Mouse (Mus musculus) hematopoietic stem cell, adult 5-6 weeks (primary cell): ENCODE data around the gene Senp6. TPM values are rescaled to one million over a fixed set of nuclear protein-coding genes. Genes with fewer than 3 reads are reported as not detected.
A peak's percentile ranks its signal among the peaks of the same experiment; 100 is the strongest.

ENCODE experiments used
- ATAC-seq, 2 experiments: fragments of 125-278 bp in 1 of 2; replicated peaks in 1 of 2; 2 replicates each; pipeline ENCODE4 v1.8.0; 2016 to 2017; ENCODE audit warnings: inconsistent platforms in 2 of 2, mild to moderate bottlenecking in 2 of 2, moderate number of reproducible peaks in 2 of 2, low read depth in 1 of 2, moderate TSS enrichment in 1 of 2; ENCODE audit not compliant: low FRiP score in 2 of 2, poor library complexity in 2 of 2, severe bottlenecking in 2 of 2, insufficient read depth in 1 of 2, low TSS enrichment in 1 of 2
- total RNA-seq: library from RNA; stranded (forward); fragments of 172-1452, 232-1000 nt; gene quantifications from 2 replicates; pipeline ENCODE4 v1.2.3, GENCODE M21; 2017

Gene Senp6
- total RNA-seq, 1 experiment from 2014 or later, result 300 TPM

DNA sequence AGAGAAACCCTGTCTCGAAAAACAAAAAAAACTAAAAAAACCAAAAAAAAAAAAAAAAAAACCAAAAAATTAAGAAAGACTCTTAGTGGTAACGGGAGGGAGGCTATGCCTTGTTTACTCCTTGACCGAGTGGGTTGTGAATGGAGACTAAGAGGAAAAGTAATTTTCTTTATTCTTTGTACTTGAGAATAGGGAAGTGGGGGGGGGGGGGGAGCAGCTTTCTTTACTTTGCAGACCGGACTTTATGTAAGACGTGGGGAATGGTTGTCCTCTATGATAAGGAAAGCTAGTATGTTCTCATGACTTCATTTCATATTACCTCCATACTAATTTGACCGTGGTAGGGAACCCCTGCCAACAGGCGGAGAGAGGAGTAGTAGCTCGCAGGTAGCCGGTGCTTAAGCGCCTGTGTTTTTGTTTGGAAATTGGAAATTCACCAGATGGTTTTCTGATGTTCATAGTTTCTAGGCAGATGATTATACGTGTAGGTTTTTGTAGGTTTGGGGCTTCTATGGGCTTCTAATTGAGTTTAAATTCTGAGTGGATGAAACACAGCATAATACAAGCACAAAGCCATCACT lies 2.1 kb downstream of the Senp6 start:
- ATAC-seq, result peak; percentile 23 to 28; a peak in 3 of 4 replicates

DNA sequence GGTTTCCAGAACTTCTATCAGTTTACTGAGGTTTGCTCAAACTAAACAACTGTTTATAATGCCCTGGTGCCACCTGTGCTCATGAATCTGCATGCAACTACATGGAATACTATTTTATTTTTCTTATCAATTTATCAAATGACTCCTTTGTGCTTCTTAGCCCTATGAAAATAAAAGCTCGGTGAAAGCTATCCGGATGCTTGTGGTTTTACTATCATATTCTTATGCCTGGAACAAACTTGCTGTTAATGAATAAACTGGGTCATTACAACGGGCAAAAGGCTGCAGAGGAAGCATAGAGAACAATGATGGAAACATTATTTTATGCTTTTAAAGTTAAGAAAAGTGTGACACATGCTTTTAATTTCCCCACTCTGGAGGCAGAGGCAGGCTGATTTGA lies 3.3 kb downstream of the Senp6 start:
- ATAC-seq, result no peak

DNA sequence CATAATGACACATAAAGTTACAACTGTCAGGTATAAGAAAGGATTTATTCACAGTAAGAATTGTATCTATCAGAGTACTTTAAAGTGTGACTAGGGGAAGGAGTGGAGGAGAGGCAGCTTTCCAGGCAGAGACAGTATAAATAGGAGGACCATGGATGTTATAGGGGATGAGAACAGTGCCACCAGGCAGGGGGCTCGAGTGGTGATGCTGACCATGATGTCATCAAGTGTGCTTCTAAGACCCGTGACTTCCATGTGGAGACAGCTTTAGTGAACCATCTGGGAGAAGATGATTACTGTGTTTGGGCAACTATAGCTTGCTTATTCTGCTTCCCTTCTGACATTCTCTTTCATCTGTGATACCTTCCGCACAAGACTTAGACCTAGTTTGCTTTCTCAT lies 4.9 kb downstream of the Senp6 start:
- no peak for ATAC-seq

DNA sequence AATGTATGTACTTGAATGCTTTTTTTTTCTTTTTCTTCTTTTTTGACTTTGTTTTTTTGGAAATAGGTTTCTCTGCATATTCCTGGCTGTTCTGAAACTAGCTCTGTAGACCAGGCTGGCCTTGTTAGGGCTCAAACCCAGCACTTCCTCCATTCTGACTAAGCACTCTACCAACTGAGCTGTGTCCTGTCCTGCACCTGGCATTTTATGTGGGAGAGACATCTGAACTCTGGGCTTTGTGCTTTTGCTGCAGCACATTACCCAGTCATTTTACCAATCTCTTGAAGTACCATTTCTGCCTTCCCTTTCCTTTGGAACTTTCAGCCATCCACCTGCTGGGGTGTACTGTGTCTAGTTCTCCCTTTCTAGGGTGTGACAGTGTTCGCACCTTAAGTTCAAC lies 7.4 kb downstream of the Senp6 start:
- peak in 1 of 2 experiments; percentile 29; a peak in 1 of 4 replicates for ATAC-seq

DNA sequence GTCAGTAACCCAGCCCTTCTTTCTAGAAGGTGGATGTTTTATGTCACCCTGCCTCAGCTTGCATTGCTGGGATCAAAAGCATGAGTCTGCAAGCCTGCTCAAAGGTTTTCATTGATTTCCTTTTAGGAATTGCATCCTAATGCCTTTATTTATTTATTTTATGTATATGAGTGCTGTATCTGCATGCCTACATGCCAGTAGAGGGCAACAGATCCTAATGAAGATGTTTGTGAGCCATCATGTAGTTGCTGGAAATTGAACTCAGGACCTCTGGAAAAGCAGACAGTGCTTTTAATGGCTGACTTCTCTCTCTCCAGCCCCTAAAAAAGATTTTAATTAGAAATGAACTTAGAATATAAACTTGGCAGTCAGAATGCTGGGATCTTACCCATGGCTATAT lies 8.2 kb downstream of the Senp6 start:
- no peak for ATAC-seq

DNA sequence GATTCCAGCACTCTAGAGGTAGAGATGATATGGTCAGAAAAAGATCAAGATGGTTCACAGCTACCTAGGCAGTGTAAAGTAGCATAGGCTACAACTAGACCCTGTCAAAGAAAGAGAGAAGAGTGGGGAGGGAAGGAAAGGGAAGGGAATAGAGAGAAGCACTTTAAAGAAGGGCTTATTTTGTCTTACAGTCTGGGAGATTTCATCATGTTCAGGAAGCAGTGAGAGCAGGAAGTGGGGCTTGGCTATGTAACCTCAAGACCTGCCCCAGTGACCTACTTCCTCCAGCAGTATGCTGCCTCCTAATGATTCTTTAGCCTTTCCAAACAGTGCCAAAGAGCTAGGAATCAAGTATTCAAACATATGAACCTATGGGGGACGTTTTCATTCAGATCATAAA lies 14.2 kb downstream of the Senp6 start:
- ATAC-seq, result peak; percentile 96 to 97

DNA sequence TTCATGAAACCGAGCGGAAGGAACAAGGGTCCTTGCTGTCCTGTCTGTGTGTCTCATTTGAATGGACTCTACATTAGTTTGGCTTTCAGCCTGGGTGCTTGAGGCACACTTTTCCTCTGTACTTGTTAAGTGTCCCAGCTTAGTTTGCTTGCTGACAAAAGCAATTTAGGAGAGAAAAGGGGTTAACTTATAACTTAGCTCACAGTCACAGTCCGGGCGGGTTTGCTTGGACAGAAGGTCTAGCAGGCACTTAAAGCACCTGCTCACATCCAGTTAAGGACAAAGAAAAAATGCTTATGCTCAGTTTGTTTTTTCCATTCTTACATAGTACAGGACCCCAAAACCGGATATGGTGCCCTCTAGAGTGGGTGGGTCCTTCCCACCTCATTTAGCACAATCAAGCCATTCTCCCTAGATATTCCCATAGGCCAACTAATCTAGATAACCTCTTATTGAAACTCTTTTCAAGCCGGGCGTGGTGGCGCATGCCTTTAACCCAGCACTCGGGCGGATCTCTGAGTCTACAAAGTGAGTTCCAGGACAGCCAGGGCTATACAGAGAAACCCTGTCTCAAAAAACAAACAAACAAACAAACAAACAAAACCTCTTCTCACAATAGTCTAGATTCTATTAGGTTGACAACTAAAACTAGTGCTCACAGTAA lies 17.9 kb downstream of the Senp6 start:
- no peak for ATAC-seq

DNA sequence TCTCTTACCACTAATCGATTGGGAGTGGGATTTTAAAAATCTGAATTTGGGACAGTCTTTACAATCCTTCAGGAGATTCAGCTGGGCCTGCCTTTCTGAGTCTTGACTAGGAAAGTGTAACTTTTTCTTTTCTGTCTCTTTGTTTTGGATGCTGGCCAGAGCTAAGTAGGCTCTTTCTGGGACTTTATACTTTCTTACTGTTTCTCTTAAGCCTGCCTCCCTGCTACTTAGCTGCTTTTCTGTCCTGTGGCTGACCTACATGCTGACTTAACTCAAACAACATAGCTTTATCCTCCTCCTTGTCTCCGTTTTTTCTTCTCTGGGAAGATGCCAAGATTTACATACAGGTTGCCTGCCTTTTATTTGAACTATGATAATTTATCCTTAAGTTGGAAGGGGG lies 19.0 kb downstream of the Senp6 start:
- ATAC-seq, result no peak

DNA sequence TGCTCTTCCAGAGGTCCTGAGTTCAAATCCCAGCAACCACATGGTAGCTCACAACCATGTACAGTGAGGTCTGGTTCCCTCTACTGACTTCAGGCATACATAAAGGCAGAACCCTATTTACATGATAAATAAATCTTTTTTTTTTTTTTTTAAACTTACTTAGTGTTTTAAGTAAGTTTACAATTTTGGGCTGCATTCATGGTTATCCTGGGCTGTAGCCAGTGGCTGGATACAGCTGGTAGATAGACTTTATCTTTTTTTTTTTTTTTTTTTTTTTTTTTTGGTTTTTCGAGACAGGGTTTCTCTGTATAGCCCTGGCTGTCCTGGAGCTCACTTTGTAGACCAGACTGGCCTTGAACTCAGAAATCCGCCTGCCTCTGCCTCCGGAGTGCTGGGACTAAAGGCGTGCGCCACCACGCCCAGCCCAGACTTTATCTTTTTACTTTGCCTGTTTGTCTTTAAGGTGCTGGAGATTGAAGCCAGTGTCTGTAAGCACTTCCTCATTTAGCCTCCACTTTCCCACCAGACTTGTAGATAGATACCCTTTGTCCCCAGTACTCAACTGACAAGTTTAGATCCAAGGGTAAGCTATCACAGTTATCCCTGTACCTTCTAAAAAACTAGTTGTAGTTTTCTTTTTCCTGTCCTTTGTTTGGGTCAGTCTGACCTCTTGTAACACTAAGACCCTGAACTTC lies 19.7 kb downstream of the Senp6 start:
- ATAC-seq, result peak; percentile 77 to 86; a peak in 3 of 4 replicates

DNA sequence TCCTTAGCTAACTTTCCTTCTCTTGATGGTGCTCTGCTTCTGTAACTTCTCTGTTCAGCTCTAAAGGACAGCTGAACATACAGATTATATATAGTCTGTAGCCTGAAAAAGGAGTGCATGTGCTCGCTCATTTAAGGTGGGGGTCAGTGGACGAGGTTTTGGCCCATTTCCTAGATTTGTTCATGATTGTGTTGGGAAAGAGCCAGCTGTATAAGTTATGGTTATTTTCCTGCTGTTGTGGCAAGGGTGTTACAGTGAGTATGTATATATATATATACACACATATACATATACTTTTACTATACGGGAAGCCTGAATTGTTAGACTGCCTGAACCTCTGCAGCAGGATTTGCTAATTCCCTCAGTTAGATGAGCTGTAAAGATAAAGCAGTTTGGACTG lies 22.7 kb downstream of the Senp6 start:
- ATAC-seq, result no peak

DNA sequence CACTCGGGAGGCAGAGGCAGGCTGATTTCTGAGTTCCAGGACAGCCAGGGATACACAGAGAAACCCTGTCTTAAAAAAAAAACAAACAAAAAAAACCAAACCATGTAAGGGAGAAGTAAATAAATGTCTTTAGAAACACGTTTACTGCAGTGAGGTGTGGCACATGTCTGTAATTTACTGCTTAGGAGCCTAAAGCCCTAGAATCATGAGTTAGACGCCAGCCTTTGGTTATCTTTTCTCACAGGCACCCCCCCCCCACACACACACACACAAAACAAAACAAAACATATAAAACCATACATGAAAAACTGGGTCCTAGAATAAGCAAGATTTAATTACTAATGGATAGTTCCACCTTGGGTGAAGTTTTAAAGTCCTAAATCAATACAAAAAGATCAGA lies 29.6 kb downstream of the Senp6 start:
- no peak for ATAC-seq

DNA sequence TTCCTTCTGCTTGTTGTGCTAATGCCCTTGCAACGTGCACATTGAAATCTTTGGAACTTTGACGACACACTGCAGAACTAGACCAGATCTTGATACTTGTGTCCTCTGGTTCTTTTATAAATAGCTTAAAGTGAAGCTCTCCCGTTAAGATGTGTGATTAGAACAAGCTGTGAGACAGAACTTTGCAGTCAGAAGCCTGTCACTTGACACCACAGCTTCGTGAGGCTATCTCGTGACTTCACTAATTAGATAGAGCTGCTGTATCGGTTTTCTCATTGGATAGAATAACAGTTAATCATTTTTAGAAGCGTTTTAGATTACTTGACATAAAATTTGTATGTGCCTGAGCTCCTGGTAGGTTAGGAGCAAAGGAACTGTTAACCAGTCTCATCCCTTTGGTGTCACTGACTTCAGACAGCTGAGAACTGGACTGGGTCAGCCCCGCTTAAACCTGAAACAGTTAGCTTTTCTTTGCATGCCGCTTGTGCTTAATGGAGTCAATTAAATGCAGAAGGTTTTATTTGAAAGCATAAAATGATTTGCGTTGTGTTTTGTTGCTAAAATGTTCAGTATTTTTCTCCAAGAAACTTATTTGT lies 79.4 kb downstream of the Senp6 start:
- no peak for ATAC-seq

DNA sequence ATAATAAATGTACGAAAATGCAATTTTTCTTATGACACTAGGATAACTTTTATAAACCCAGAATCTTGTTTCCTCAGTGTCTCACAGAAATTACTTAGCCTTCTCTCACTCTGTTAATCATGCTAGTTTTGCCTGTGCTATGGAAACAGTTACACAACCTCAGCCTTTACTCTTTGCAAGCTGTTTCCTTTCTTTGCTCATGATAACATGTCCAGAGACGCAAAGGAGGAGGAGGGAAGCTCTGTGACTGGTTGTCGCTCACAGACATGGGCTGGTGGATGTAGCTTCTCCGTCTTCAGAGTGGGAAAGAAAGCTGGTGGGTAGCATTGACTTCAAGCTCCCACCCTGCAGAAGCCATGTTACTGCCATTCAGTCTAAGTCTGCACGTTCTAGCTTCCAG lies 82.9 kb downstream of the Senp6 start:
- ATAC-seq, result no peak

DNA sequence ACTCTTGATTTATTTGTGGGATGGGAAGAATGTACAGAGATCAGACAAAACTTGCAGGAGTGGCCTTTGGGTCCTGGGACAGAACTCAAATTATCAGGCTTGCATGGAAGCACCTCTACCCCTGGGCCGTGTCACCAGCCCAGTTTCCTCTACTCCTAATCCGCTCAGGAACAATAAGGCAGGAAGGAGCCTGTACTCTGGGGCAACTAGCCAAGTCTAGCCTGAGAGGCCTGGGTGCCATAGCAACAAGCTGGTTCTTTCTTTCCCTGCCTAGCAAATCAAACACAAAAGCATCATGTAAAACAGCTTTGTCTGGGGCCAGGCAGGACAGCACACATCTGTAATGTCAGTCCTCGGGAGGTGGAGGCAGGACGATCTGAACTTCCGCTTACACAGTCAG lies 88.6 kb downstream of the Senp6 start:
- peak; percentile 32 to 63 for ATAC-seq

DNA sequence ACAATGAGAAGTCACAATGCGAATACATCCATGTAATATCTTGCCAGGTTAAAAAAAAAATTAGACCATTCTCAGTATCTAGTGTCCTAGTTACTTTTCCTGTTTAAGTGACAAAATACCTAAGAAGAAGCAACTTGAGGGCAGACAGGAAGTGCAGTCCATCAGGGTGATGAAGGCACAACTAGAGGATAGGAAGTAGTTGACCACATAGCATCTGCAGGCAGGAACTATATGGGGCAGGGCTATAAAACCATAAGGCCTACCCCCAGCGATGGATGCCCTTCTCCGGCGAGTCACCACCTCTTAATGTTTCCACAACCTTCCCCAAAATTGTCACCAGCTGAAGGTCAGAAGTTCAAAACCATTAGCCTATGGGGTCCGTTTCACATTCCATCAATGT lies 90.1 kb downstream of the Senp6 start:
- no peak; a peak in 1 of 4 replicates for ATAC-seq

DNA sequence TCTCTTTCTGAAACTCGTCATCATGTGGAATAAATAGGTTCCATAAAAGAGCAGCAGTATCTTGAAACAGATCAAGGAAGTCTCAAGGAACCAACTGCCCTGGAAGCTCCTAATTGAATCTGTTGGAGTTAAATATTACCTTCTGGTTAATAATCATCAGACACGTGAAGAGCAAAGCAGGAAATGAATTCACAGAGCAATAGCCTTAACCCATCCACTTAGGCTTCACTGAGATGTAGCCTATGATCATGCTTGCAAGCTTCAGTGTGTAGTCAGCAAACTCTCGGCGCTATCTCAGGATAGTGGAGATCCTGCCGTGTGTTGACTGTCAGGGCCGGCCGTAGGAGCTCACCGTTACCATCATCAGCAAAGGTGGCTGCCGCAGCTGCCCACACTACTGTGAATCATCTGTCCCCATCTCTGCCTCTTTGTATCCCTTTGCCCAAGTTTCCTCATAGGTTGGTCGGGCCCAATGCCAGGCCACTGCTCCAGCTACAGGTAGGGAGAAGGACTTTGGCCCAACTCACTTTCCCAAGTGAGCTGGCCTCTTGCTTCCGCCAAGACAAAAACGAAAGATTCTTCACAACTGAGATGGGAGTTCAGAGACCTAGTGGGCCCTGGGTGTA lies 91.2 kb downstream of the Senp6 start:
- ATAC-seq, result no peak

DNA sequence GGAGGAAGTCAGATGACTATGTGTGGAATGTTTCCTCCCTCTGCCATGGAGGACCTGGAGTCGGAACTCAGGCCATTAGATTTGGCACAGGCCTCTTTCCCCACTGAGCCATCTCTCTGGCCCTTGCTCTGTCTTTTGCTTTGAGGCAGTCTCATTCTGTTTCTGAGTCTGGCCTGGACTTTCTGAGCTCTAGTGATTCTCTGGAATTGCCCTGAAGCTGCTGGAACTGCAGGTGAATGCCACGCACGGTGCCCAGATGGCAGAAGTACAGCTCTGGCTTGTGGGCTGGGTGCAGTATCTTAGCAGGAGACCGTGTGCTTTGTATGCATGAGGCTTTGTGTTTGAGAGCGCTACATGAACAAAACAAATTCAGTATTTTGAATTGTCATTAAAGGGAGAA lies 92.2 kb downstream of the Senp6 start:
- ATAC-seq, result no peak

DNA sequence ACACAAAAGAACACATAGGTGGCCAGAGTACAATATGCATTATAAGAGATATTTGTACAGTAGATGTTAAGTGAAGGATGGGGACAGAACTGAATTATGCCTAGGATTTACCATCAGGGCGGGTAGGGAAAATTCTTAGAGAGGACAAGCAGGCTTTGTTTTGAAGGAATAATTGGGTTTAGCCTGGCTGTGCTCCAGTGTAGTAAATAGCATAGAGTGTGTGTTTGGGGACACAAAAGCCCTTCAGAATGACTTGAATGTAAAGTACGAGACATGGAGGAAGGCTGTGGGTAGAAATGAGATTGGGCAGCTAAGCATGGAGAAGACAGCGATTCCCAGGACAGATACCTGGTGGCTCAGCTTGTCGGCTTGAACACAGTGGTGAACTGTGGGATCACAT lies 94.7 kb downstream of the Senp6 start:
- no peak for ATAC-seq
